Mouse (Mus musculus) liver, embryonic 11.5 days (tissue): ENCODE results near the gene Schip1. TPM values are rescaled to one million over a fixed set of nuclear protein-coding genes. Genes with fewer than 3 reads are reported as not detected.

Source experiments
- ATAC-seq: fragments of 200-750 bp; cut with Nextera tagmentation; replicated peaks from 2 replicates; pipeline ENCODE4 v1.8.0; 2017; ENCODE audit warnings: moderate number of reproducible peaks, mild to moderate bottlenecking, moderate TSS enrichment, moderate library complexity; ENCODE audit not compliant: low FRiP score
- DNase-seq: peaks from one replicate; pipeline ENCODE4 v3.0.0-alpha.2; 2017; ENCODE audit warnings: low spot score
- H3K27ac ChIP-seq: fragments of 300-500 bp; sonication (generic); 2 replicates; pipeline ENCODE4 v1.5.1; 2014; ENCODE audit warnings: mild to moderate bottlenecking, low read depth, low read length, control low read depth
- H3K27me3 ChIP-seq: fragments of 300-500 bp; sonication (generic); replicated peaks from 2 replicates; pipeline ENCODE4 v1.6.1; 2014; ENCODE audit warnings: low read length, mixed read lengths; ENCODE audit not compliant: control insufficient read depth, insufficient read depth
- H3K36me3 ChIP-seq: fragments of 300-500 bp; sonication (generic); 2 replicates; pipeline ENCODE4 v1.6.1; 2014; ENCODE audit warnings: mild to moderate bottlenecking, low read length, moderate library complexity, mixed read lengths; ENCODE audit not compliant: control insufficient read depth, insufficient read depth
- H3K4me1 ChIP-seq: fragments of 300-500 bp; sonication (generic); replicated peaks from 2 replicates; pipeline ENCODE4 v1.6.1; 2014; ENCODE audit warnings: low read length, mixed read lengths; ENCODE audit not compliant: control insufficient read depth, insufficient read depth
- H3K4me2 ChIP-seq: fragments of 300-500 bp; sonication (generic); 2 replicates; pipeline ENCODE4 v1.6.1; 2014; ENCODE audit warnings: mild to moderate bottlenecking, control low read depth, moderate library complexity
- H3K4me3 ChIP-seq: fragments of 300-500 bp; sonication (generic); 2 replicates; pipeline ENCODE4 v1.5.1; 2014; ENCODE audit warnings: low read depth, low read length, control low read depth
- H3K9ac ChIP-seq: fragments of 300-500 bp; sonication (generic); 2 replicates; pipeline ENCODE4 v1.6.1; 2014; ENCODE audit warnings: low read depth, low read length, control low read depth
- H3K9me3 ChIP-seq: fragments of 300-500 bp; sonication (generic); 2 replicates; pipeline ENCODE4 v1.6.1; 2016; ENCODE audit warnings: low read length, inconsistent platforms, mixed read lengths; ENCODE audit not compliant: control insufficient read depth
- WGBS: fragments of 180-500 bp; shearing (Covaris S2); extraction: QIAGEN DNeasy Blood & Tissue Kit; methylation state at CpG from one replicate; pipeline ENCODE4 v1.1.7; 2014; 5-methylcytosine and 5-hydroxymethylcytosine counted together
- polyA plus RNA-seq: library from polyadenylated mRNA; unstranded; fragments of >200 nt; fragmentation: Nextera tagmentation; extraction: Ambion mirVana; gene quantifications from 2 replicates; pipeline ENCODE4 v1.2.1, GENCODE M21; 2014

Schip1 gene
- polyA plus RNA-seq, 1 experiment from 2014 or later: 10.6 TPM

DNA sequence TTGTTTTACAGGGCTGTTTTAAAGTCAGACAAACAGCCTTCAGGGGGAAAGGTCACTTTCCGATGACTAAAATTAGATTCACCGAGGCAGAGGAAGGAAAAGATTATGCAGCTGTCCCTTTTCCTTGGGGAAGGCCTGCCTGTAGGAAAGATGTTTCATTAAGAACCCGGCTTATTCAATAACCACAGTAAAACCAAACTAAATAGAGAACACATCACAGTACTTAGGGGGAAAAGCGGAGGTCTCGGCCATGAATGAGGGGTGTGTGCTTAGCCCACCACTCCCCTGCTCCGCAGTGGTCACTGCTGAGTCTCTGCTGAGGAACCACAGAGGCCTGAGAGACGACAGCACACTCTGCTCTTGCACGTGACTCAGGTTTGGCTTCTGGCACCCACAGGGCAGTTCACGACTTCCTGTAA, 522.1 kb downstream of the Schip1 start:
- Histone ChIP-seq H3K4me1 (peaks cover 5% of the 10 kb centered on the region), H3K4me3 (no peak overlapping the region), H3K27me3 (no peaks in the 10 kb centered on the region), H3K36me3 (no peaks in the 10 kb centered on the region), H3K9me3 (no peaks in the 10 kb centered on the region), H3K9ac (no peak overlapping the region), H3K27ac (no peak overlapping the region), H3K4me2 (0 out of 2 replicates have a peak overlapping the region, but pooled peaks have one; percentile 7)
- WGBS: 37% methylated on average over 9 of the region's 9 CpGs
- ATAC-seq (no peak), DNase-seq (no peak)

- Histone ChIP-seq H3K9me3 (no peaks in the 10 kb centered on the region), H3K27me3 (no peaks in the 10 kb centered on the region), H3K27ac (no peak overlapping the region), H3K4me2 (no peak overlapping the region), H3K4me3 (no peak overlapping the region), H3K4me1 (peaks cover 5% of the 10 kb centered on the region), H3K36me3 (no peaks in the 10 kb centered on the region), H3K9ac (no peak overlapping the region)
- 70% methylated on average over 10 of the region's 10 CpGs for WGBS
- no peak for DNase-seq
- no peak for ATAC-seq
Observed at GRCm38 (mm10) chr3:68587567-68588245, 523.1 kb downstream of the Schip1 start.

GRCm38 (mm10) chr3:68589220-68589840, 524.7 kb downstream of the Schip1 start:
- Histone ChIP-seq H3K9me3 (no peaks in the 10 kb centered on the region), H3K27ac (no peak overlapping the region), H3K9ac (no peak overlapping the region), H3K4me3 (no peak overlapping the region), H3K4me2 (no peak overlapping the region), H3K4me1 (peaks cover 5% of the 10 kb centered on the region), H3K27me3 (no peaks in the 10 kb centered on the region), H3K36me3 (no peaks in the 10 kb centered on the region)
- no peak for DNase-seq
- WGBS: 77% methylated on average over 9 of the region's 9 CpGs
- ATAC-seq: no peak

GRCm38 (mm10) chr3:68590436-68590835, 525.8 kb downstream of the Schip1 start:
- WGBS: 71% methylated on average over 8 of the region's 8 CpGs
- no peak overlapping the region for H3K4me2 ChIP-seq
- no peak overlapping the region for H3K27ac ChIP-seq
- H3K9ac ChIP-seq: no peak overlapping the region
- H3K27me3 ChIP-seq: no peaks in the 10 kb centered on the region
- H3K4me1 ChIP-seq: peaks cover 5% of the 10 kb centered on the region
- no peak for DNase-seq
- H3K4me3 ChIP-seq: no peak overlapping the region
- no peaks in the 10 kb centered on the region for H3K9me3 ChIP-seq
- no peak for ATAC-seq
- H3K36me3 ChIP-seq: no peaks in the 10 kb centered on the region

GRCm38 (mm10) chr3:68592575-68592974, 528.0 kb downstream of the Schip1 start:
- ATAC-seq: no peak
- H3K4me3 ChIP-seq: no peak overlapping the region
- H3K27ac ChIP-seq: 0 out of 2 replicates have a peak overlapping the region, but pooled peaks have one; percentile 39

DNA sequence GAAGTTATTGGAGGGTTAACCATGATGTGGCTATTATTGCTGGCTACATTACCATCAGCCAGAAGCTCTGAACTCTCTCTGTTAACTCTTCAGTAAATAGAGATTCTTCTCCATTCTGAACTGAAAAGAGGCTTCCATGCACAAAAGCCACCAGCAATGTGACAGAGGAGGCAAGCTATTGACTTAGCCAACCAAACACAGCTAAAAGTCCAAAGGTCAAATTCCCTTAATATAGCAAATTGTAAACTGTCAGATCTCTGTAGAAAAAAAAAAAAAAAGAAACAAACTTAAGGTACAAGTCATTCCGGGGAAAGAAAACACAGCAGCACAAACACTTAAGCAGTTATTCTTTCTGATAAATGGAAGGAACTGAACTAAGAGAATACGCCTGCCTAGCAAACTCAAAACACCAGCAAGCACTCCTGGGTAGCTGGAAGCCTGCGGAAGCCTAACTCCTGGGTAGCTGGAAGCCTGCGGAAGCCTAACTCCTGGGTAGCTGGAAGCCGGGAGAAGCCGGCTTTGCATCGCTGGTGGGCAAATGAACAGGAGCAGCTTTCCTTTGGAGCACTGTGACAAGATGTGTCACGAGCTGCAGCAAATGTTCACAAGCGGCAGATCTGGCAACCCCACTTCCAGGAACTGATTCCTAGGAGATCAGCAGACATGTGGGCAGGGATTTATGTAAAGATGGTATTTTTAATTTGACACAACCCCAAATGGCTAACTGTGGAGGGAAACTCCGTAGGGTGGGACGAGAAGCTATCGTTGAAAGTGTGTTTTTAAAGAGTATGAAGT, 528.7 kb downstream of the Schip1 start:
- no peak for ATAC-seq
- H3K27me3 ChIP-seq: no peaks in the 10 kb centered on the region
- no peaks in the 10 kb centered on the region for H3K9me3 ChIP-seq
- DNase-seq: no peak
- H3K4me1 ChIP-seq: no peaks in the 10 kb centered on the region; the same call in 1 of the 2 replicates
- peak overlapping the region; percentile 64; the same call in 1 of the 2 replicates for H3K27ac ChIP-seq
- WGBS: 76% methylated on average over 12 of the region's 12 CpGs
- H3K4me3 ChIP-seq: no peak overlapping the region
- no peak overlapping the region for H3K9ac ChIP-seq
- no peak overlapping the region for H3K4me2 ChIP-seq
- H3K36me3 ChIP-seq: no peaks in the 10 kb centered on the region

More at GRCm38 (mm10) chr3:68592575-68592974, 528.0 kb downstream of the Schip1 start:
- no peaks in the 10 kb centered on the region; the same call in 1 of the 2 replicates for H3K4me1 ChIP-seq
- H3K4me2 ChIP-seq: no peak overlapping the region
- H3K27me3 ChIP-seq: no peaks in the 10 kb centered on the region
- 81% methylated on average over 10 of the region's 10 CpGs for WGBS
- no peaks in the 10 kb centered on the region for H3K9me3 ChIP-seq
- H3K36me3 ChIP-seq: no peaks in the 10 kb centered on the region
- no peak for DNase-seq
- no peak overlapping the region for H3K9ac ChIP-seq

- Histone ChIP-seq H3K4me1 (no peaks in the 10 kb centered on the region; the same call in 1 of the 2 replicates), H3K4me2 (no peak overlapping the region), H3K27ac (no peak overlapping the region), H3K36me3 (no peaks in the 10 kb centered on the region), H3K27me3 (no peaks in the 10 kb centered on the region), H3K9ac (no peak overlapping the region), H3K9me3 (no peaks in the 10 kb centered on the region), H3K4me3 (no peak overlapping the region)
- 85% methylated on average over 10 of the region's 10 CpGs for WGBS
- ATAC-seq (no peak), DNase-seq (no peak)
Observed at GRCm38 (mm10) chr3:68595316-68595925, 530.8 kb downstream of the Schip1 start.

DNA sequence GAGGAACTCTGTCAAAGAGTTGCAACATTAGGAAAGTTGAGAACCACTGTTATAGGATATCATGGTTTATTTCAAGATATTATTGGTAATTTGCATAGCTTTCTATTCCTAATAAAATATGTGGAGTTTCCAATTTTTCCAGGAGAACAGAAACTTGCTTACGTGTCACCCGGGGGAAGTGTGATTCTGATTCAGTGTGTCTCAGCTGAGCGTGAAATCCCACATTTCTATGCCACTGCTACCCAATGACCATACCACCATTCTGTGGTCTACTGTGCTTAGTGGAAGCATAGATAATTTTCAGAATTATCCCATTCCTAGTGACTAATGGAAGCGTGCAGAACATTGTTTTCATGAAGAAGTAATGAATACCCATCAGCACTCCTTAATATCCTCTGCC, 532.3 kb downstream of the Schip1 start:
- WGBS: 86% methylated on average over 4 of the region's 4 CpGs
- Histone ChIP-seq H3K4me3 (no peak overlapping the region), H3K36me3 (no peaks in the 10 kb centered on the region), H3K27me3 (no peaks in the 10 kb centered on the region), H3K9me3 (no peaks in the 10 kb centered on the region), H3K27ac (no peak overlapping the region), H3K4me1 (no peaks in the 10 kb centered on the region), H3K4me2 (no peak overlapping the region), H3K9ac (no peak overlapping the region)
- no peak for DNase-seq
- no peak for ATAC-seq
